32 mouse cellular contexts compared by ENCODE assay signal in the genomic region with DNA sequence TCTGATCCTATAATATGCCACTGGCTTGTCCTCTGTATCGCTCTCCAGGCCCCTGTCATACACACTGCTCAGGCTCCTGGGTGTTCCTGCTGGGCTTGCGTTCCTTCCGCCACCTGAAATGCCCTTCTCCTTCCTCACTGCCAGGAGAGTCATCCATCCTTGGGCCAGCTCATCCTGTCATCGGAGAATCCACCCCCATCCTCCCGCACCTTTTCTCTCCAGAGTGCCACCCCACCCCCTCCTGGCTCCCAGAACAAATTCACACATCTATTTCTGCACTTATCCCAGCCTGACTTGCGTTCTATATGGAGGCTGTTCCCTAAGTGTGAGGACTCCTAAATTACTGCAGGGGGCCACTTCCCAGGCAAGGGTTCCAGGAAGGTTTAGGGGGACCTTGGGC. TPM values are rescaled to one million over a fixed set of nuclear protein-coding genes. Genes with fewer than 3 reads are reported as not detected.
A peak's percentile ranks its signal among the peaks of the same experiment; 100 is the strongest.
DNase-seq lines count a peak whose midpoint lies in the region; ATAC-seq lines count a peak whose summit lies in the region.
"Had no signal": no experiment of that assay in that cellular context is flagged by ENCODE, and none has a peak within 500 bp of the region (broad histone marks: within the 10 kb centered on the region; RNA-seq: fewer than 3 reads in every experiment).

No protein-coding gene starts in this region.

- WGBS in midbrain, embryonic 10.5 days = 86% methylated on average over 6 of the region's 6 CpGs
- 82% methylated on average over 6 of the region's 6 CpGs for WGBS in midbrain, embryonic 11.5 days

- DNase-seq in frontal cortex, adult 2 months (ENCODE audit: extremely low spot score in 1 of 2, low spot score in 1 of 2) = peak; percentile 57 to 77
- no peak for DNase-seq in frontal cortex, postnatal 25 days (ENCODE audit: low spot score in 2 of 2)
- no peak for DNase-seq in midbrain, embryonic 10.5 days (ENCODE audit: low spot score)
- DNase-seq in midbrain, embryonic 11.5 days (ENCODE audit: low spot score, missing footprints) = no peak
- DNase-seq in frontal cortex, postnatal 36 days (ENCODE audit: low spot score in 2 of 2) = peak; percentile 54 to 63
- peak; percentile 61 for DNase-seq in right cerebral cortex, postnatal 14 days
- no peak for DNase-seq in gastrocnemius, postnatal 14 days
- DNase-seq: adrenal gland, postnatal 10 days; cerebellum, adult 11-12 months; cerebellum, postnatal 10 days; heart, adult 2 months; heart, postnatal 4 days; kidney, adult 2 months; kidney, postnatal 36 days; liver, postnatal 0 days; lung, postnatal 4 days; thymus, postnatal 4 days had no signal

- H3K27me3 ChIP-seq in midbrain, embryonic 10.5 days (ENCODE audit: low read depth, poor library complexity, severe bottlenecking) = no peaks in the 10 kb centered on the region
- no peaks in the 10 kb centered on the region; the same call in none of the 2 replicates for H3K27me3 ChIP-seq in midbrain, embryonic 11.5 days (ENCODE audit: control insufficient read depth, insufficient read depth, low read length)
- H3K27me3 ChIP-seq: embryonic facial prominence, embryonic 13.5 days; forebrain, embryonic 15.5 days; intestine, embryonic 15.5 days; midbrain, embryonic 15.5 days; neural tube, embryonic 12.5 days; Patski had no signal

- H3K4me3 ChIP-seq in midbrain, embryonic 10.5 days = no peak overlapping the region
- no peak overlapping the region for H3K4me3 ChIP-seq in midbrain, embryonic 11.5 days (ENCODE audit: low read depth, low read length)
- H3K4me3 ChIP-seq: embryonic facial prominence, embryonic 13.5 days; forebrain, embryonic 10.5 days; forebrain, embryonic 15.5 days; heart, adult 2 months; heart, embryonic 12.5 days; intestine, embryonic 15.5 days; layer of hippocampus, adult 2 months; liver, embryonic 12.5 days; megakaryocyte, embryonic 14.5 days; midbrain, embryonic 15.5 days; neural tube, embryonic 12.5 days had no signal

- H3K9ac ChIP-seq in midbrain, embryonic 11.5 days (ENCODE audit: low read length) = no peak overlapping the region
- H3K9ac ChIP-seq: embryonic facial prominence, embryonic 13.5 days; forebrain, embryonic 15.5 days; heart, embryonic 12.5 days; intestine, embryonic 15.5 days; liver, embryonic 12.5 days; liver, postnatal 0 days; midbrain, embryonic 15.5 days; neural tube, embryonic 12.5 days had no signal

- H3K36me3 ChIP-seq in midbrain, embryonic 10.5 days = no peaks in the 10 kb centered on the region
- H3K36me3 ChIP-seq in midbrain, embryonic 11.5 days (ENCODE audit: control insufficient read depth, insufficient read depth, low read length) = no peaks in the 10 kb centered on the region
- H3K36me3 ChIP-seq: embryonic facial prominence, embryonic 13.5 days; forebrain, embryonic 10.5 days; forebrain, embryonic 15.5 days; heart, embryonic 12.5 days; intestine, embryonic 15.5 days; liver, embryonic 12.5 days; midbrain, embryonic 15.5 days; neural tube, embryonic 12.5 days had no signal

- intact Hi-C loops in gastrocnemius, postnatal 14 days (cut with DNase I; ENCODE audit: low total_unique reads) = no loop called here

- H3K4me2 ChIP-seq in midbrain, embryonic 11.5 days = no peak overlapping the region
- H3K4me2 ChIP-seq: embryonic facial prominence, embryonic 13.5 days; forebrain, embryonic 15.5 days; heart, embryonic 12.5 days; intestine, embryonic 15.5 days; liver, embryonic 12.5 days; midbrain, embryonic 15.5 days; neural tube, embryonic 12.5 days had no signal

- ATAC-seq in midbrain, embryonic 11.5 days (ENCODE audit: low FRiP score) = no peak
- ATAC-seq: forebrain, embryonic 15.5 days; hindbrain, postnatal 0 days; intestine, embryonic 15.5 days; liver, embryonic 12.5 days; liver, postnatal 0 days; midbrain, embryonic 15.5 days; Patski had no signal

- H3K27ac ChIP-seq in midbrain, embryonic 10.5 days (replicated peaks) = 0 out of 2 replicates have a peak overlapping the region, but pooled peaks have one; percentile 3
- H3K27ac ChIP-seq in midbrain, embryonic 11.5 days (ENCODE audit: low read depth, low read length) = no peak overlapping the region
- H3K27ac ChIP-seq: embryonic facial prominence, embryonic 13.5 days; forebrain, embryonic 10.5 days; forebrain, embryonic 15.5 days; heart, adult 2 months; hindbrain, postnatal 0 days; intestine, embryonic 15.5 days; layer of hippocampus, adult 2 months; liver, embryonic 12.5 days; midbrain, embryonic 15.5 days; neural tube, embryonic 12.5 days had no signal

- H3K9me3 ChIP-seq in midbrain, embryonic 10.5 days (replicated peaks) = no peaks in the 10 kb centered on the region
- H3K9me3 ChIP-seq in midbrain, embryonic 11.5 days (ENCODE audit: control insufficient read depth, low read length) = no peaks in the 10 kb centered on the region
- H3K9me3 ChIP-seq: embryonic facial prominence, embryonic 13.5 days; forebrain, embryonic 10.5 days; forebrain, embryonic 15.5 days; heart, embryonic 12.5 days; intestine, embryonic 15.5 days; liver, embryonic 12.5 days; megakaryocyte, embryonic 14.5 days; midbrain, embryonic 15.5 days; neural tube, embryonic 12.5 days had no signal

- no peaks in the 10 kb centered on the region; the same call in 1 of the 2 replicates for H3K4me1 ChIP-seq in midbrain, embryonic 10.5 days
- no peaks in the 10 kb centered on the region for H3K4me1 ChIP-seq in midbrain, embryonic 11.5 days (ENCODE audit: control insufficient read depth, insufficient read depth, low read length)
- H3K4me1 ChIP-seq: embryonic facial prominence, embryonic 13.5 days; heart, embryonic 12.5 days; intestine, embryonic 15.5 days; liver, embryonic 12.5 days; midbrain, embryonic 15.5 days had no signal

RNA-seq across cellular contexts. Expression of a gene that starts 9.9 kb away (rescaled TPM):
- 24.0 and 27.9 TPM in 2 replicates for polyA plus RNA-seq in frontal cortex, adult 2 months (2012; rRNA removed)
- 3.2 and 3.7 TPM in 2 replicates for polyA plus RNA-seq in midbrain, embryonic 10.5 days (2016; fragmentation: Nextera tagmentation; extraction: Ambion mirVana)
- polyA plus RNA-seq in midbrain, embryonic 11.5 days (2014; fragmentation: Nextera tagmentation; extraction: Ambion mirVana) = 2.5 and 2.9 TPM in 2 replicates
- under 1 TPM; 0.10 to 0.13 TPM for total RNA-seq in gastrocnemius, postnatal 14 days (2021)
- total RNA-seq: common myeloid progenitor, adult 5-6 weeks; heart, adult 2 months; MEL had no signal
- polyA plus RNA-seq: heart, adult 2 months; liver, postnatal 0 days; thymus, postnatal 0 days had no signal

Comparison
In these comparisons a context has a peak if more than half of its experiments do, and no peak if none do; other contexts are left out.
1. DNase-seq: peak in frontal cortex, adult 2 months (2 of 2), frontal cortex, postnatal 36 days (2 of 2) and right cerebral cortex, postnatal 14 days (single experiment); none in frontal cortex, postnatal 25 days (0 of 2), midbrain, embryonic 10.5 days (single experiment), midbrain, embryonic 11.5 days (single experiment) and gastrocnemius, postnatal 14 days (single experiment).